Mouse (Mus musculus): ENCODE measurements at regions not wholly inside any gene's neighbourhood (a gene's known extent, or its start where the extent isn't known, plus 50 kb on each side); places are given as distances from the start of the nearest gene placed in this dataset.

DNA sequence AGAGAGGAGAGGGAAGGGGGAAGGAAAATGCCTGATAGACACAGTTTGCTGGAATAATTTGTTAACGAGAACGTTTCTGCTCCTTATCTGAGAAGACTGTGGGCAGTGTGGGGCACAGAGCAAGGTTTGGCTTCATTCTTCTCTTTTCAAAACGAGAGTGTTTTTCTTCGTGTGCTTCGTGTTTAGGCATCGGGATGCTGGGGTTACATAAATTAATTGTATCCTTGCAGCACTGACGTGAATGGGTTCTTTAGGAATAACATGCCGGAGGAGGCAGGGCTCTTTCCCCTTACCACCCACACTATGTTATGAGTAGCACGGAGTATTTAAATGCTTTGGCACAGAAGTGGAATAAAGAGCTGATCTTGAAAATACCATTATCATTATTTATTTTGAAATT, 110.9 kb upstream of the Hhip start:
- TF ChIP-seq GATA1 (IDR thresholded peaks at IDR 0.05; ENCODE audit: borderline replicate concordance, low read length), result no peak
- no peak for TF ChIP-seq FLI1 (IDR thresholded peaks at IDR 0.05; ENCODE audit: low read length)

Measured in megakaryocyte, embryonic 14.5 days (primary cell).